Mouse (Mus musculus): ENCODE measurements around the gene Tmem219. TPM values are rescaled to one million over a fixed set of nuclear protein-coding genes. Genes with fewer than 3 reads are reported as not detected.

The Tmem219 gene
- polyA plus RNA-seq, 1 experiment = 83.6 TPM

DNA sequence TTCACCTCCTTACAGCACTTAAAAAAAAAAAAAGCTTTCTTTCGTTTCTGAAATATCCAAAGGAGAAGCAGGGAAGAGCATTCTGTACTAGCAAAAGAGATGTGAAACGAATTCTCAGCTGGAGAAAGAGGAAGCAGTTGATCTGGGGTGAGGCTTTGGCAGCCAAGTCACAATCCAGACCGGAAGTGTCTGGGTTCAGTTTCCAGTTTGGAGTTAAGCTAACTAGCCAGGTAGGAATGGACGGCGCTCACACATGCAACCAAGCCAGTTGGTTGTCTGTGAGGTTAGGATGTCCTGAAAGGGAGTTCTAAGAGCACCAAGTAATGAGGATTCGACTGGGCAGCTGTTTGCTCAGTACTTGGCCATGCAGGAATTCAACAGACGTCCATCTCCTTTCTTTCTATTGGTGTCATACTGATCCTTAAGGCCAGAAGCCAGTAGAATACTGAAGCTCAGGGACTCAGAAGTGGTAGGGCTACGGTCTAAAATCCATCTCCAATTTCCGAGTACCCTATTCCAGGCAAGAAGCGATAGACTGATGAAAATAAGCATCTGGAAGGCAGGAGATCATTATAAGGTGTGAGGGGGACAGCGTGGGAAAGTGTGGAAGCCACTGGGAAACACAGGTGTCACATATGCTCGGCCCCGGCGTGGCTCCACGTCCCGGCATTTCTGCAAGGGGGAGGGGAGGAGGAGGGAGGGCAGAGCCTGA lies 25.2 kb downstream of the Tmem219 start:
- H3K4me3 ChIP-seq (replicated peaks; ENCODE audit: extremely low read depth, low read depth, low read length) = peak overlapping the region; percentile 80

DNA sequence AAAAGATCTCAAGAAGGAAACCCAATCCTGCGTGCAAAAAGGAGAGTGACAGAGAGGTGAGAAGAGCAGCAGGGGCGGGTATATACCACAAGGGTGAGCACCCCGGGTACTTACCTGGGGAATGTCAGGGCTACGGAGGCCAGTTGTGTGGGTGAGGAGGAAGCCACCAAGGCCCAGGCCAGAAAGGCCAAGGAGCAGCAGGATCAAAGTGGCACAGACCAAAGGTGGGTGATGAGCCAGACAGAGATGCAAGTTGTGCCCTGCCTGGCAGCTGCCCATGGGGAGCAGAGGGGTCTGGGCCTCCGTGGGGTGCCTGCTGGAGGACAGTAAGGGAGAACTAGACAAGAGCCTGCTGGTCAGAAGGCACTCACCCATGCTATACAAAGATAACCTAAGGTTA lies 25.8 kb downstream of the Tmem219 start:
- no peak for DNase-seq
- WGBS = 83% methylated on average over 5 of the region's 5 CpGs
- TF ChIP-seq CTCF (IDR thresholded peaks at IDR 0.05; ENCODE audit: insufficient read depth, low read length) = no peak
- no peak for TF ChIP-seq POLR2A (IDR thresholded peaks at IDR 0.05; ENCODE audit: borderline replicate concordance, extremely low read depth, low read depth, low read length)

More for the DNA sequence above, 25.2 kb downstream of the Tmem219 start:
- peaks cover 11% of the 10 kb centered on the region for H3K4me1 ChIP-seq (ENCODE audit: control insufficient read depth, insufficient read depth, low read length)
- 6% methylated on average over 16 of the region's 16 CpGs for WGBS
- peak; percentile 40 for DNase-seq
- TF ChIP-seq POLR2A (IDR thresholded peaks at IDR 0.05; ENCODE audit: borderline replicate concordance, extremely low read depth, low read depth, low read length) = no peak
- TF ChIP-seq CTCF (IDR thresholded peaks at IDR 0.05; ENCODE audit: insufficient read depth, low read length) = no peak

DNA sequence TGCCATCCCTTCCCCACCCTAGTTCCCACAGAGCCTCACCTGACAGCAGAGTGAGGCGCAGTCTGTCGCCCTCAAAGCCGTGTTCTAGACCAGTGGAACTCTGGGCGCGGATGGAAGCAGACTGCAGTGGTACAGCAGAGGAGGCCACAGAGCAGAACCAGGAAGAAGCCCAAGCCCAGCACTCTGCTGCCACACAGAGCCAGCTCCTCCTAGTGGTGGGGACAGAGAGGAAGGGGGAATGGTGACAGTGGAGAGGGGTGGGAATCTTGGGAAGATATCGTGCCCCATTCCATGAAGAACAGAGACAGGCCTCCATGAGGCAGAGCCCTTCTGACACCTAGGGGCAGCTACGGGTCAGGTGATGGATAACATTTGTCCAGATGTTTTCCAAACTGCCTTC lies 33.9 kb downstream of the Tmem219 start:
- WGBS = 48% methylated on average over 7 of the region's 7 CpGs
- DNase-seq = no peak
- TF ChIP-seq CTCF (IDR thresholded peaks at IDR 0.05; ENCODE audit: insufficient read depth, low read length) (peak; percentile 80), POLR2A (IDR thresholded peaks at IDR 0.05; ENCODE audit: borderline replicate concordance, extremely low read depth, low read depth, low read length) (no peak)
- H3K4me1 ChIP-seq (ENCODE audit: control insufficient read depth, insufficient read depth, low read length) = peaks cover 13% of the 10 kb centered on the region
- no peak overlapping the region for H3K4me3 ChIP-seq (replicated peaks; ENCODE audit: extremely low read depth, low read depth, low read length)

More for the DNA sequence above, 25.8 kb downstream of the Tmem219 start:
- H3K4me3 ChIP-seq (replicated peaks; ENCODE audit: extremely low read depth, low read depth, low read length) = no peak overlapping the region
- H3K4me1 ChIP-seq (ENCODE audit: control insufficient read depth, insufficient read depth, low read length) = peaks cover 11% of the 10 kb centered on the region

DNA sequence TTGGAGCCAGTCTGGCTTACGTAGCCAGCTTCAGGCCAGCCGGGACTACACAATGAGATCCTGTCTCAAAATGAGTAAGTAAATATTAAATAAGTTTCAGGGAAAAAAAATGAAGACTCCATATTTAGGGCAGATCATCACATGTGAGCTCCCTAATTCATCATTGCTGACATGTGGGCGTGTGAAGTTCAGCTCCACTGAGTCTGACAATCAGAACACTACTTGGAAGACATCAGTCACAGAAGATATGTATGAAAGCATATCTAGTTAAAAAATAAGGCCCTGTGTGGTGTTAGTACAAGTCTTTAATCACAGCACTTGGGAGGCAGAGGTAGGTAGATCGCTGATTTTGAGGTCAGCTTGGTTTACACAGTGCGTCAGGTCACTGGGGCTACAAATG lies 35.4 kb downstream of the Tmem219 start:
- no peak for DNase-seq
- no peak overlapping the region for H3K4me3 ChIP-seq (replicated peaks; ENCODE audit: extremely low read depth, low read depth, low read length)
- WGBS = 72% methylated on average over 5 of the region's 5 CpGs
- H3K4me1 ChIP-seq (ENCODE audit: control insufficient read depth, insufficient read depth, low read length) = peaks cover 13% of the 10 kb centered on the region
- TF ChIP-seq CTCF (IDR thresholded peaks at IDR 0.05; ENCODE audit: insufficient read depth, low read length) = no peak
- TF ChIP-seq POLR2A (IDR thresholded peaks at IDR 0.05; ENCODE audit: borderline replicate concordance, extremely low read depth, low read depth, low read length) = no peak

DNA sequence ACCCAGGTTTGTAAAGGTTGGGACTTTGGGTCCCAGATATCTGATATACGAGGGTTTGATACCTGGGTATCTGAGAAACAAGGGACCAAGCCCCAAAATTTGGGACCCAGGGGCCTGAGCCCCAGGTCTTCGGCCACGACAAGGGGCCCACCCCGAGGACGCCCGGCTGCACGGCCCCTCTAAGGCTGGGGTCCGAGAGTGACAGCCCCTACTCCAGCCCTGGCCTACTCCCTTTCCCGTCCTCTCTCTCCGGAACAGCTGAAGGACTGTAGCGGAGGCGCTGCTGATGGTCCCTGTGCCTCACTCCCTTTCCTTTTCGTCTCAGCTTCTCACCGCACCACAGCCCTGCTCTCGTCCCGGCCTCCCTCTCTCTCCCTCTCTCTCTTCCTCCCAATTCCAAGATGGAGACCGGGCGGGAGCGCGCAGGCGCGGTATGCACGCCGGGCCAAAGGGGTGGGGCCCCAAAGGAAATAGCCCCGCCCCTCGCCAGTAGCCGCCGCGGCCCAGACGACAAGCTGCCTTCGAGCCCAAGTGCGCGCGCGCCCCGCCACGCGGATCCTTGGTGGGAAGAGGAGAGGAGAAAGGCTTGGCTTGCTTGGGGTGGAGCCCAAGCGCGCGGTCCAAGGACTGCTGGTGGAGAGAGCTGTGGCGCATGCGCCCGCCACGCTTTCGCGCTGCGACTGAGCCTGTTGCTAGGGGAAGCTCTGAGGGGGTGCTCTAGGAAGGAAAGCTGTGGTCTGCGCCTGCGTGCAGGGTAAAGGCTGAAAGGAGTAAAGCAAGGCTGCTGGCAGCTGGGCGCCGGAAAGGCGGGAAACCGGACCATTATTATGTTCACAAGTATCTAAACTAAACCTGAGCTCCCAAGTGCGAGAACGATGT lies 38.2 kb downstream of the Tmem219 start, which contains the start of gene Taok2:
TSS of gene Taok2 (minus strand) at position 418 of the 879 bp plus-strand sequence.
- peak; percentile 96 for DNase-seq
- H3K4me1 ChIP-seq (ENCODE audit: control insufficient read depth, insufficient read depth, low read length) = peaks cover 23% of the 10 kb centered on the region
- 1% methylated on average over 56 of the region's 56 CpGs for WGBS
- TF ChIP-seq CTCF (IDR thresholded peaks at IDR 0.05; ENCODE audit: insufficient read depth, low read length) = no peak
- peak; percentile 99 for TF ChIP-seq POLR2A (IDR thresholded peaks at IDR 0.05; ENCODE audit: borderline replicate concordance, extremely low read depth, low read depth, low read length)
- peak within 1 kb of the TSS; percentile 85 for H3K4me3 ChIP-seq (replicated peaks; ENCODE audit: extremely low read depth, low read depth, low read length)

DNA sequence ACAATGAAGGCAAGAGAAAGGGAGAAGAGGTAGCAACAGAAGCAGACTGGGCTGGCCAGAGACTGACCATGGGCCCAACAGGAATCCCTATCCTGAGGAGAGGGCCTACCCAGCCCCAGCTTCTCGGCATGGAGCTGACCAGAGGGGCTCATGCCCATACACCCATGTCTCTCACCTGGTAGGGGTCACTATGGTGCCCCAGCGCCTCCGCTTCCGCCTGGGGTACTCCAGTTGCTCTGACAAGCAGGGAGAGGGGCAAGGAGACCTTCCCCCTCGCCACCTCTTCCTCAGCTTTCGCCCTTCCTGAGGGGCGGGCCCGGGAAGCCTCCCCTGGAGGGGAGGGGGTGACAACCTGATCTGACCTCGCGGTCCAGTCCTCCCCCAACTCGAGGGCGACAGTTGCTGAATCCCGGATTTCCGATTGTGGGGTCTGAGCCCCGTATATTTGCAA lies 39.0 kb downstream of the Tmem219 start:
- TF ChIP-seq POLR2A (IDR thresholded peaks at IDR 0.05; ENCODE audit: borderline replicate concordance, extremely low read depth, low read depth, low read length) = peak; percentile 6; the same call in 1 of the 2 replicates
- no peak for TF ChIP-seq CTCF (IDR thresholded peaks at IDR 0.05; ENCODE audit: insufficient read depth, low read length)
- DNase-seq = no peak
- peak overlapping the region; percentile 85 for H3K4me3 ChIP-seq (replicated peaks; ENCODE audit: extremely low read depth, low read depth, low read length)
- H3K4me1 ChIP-seq (ENCODE audit: control insufficient read depth, insufficient read depth, low read length) = peaks cover 18% of the 10 kb centered on the region
- WGBS = 0% methylated on average over 15 of the region's 15 CpGs

DNA sequence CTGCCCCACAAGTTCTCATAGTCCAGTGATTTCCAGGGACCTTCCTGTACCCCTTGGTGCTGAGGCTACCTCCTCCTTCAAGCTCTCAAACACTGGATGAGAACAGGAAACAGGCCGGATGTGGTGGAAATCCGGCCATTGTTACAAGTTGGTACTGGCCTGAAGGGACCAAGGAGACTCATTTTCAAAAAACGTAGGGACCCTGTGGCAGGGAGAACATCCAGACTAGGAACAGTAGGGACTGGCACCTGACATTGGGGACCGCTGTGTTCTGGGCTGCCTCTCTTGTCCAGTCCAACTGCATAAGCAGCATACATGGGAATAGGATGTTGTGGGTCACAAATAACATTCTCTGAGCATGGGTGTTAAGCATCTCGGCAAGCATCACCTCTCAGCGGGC lies 41.7 kb downstream of the Tmem219 start:
- Histone ChIP-seq H3K4me3 (replicated peaks; ENCODE audit: extremely low read depth, low read depth, low read length) (peak overlapping the region; percentile 36), H3K4me1 (ENCODE audit: control insufficient read depth, insufficient read depth, low read length) (peaks cover 20% of the 10 kb centered on the region)
- WGBS = 45% methylated on average over 6 of the region's 6 CpGs
- TF ChIP-seq POLR2A (IDR thresholded peaks at IDR 0.05; ENCODE audit: borderline replicate concordance, extremely low read depth, low read depth, low read length) = peak; percentile 62; the same call in 1 of the 2 replicates
- no peak for TF ChIP-seq CTCF (IDR thresholded peaks at IDR 0.05; ENCODE audit: insufficient read depth, low read length)
- no peak for DNase-seq

DNA sequence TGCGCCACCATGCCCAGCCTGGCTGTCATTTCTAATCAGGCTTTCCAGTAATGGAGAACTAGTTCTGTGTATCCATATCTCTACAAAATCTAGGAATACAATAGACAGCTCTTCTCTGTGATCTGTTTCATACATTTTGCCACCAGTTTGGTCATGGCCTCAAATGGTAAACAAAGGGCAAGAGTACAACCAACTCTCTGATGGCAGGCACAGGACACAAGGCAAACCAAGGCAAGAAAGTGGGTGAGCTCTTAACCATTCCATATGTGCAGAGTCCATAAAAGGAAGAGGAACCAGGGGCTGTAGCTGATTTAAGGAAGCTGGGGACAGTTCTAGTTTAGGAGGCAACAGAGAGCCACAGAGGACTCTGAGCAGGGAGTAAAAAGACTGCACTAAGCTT lies 45.5 kb downstream of the Tmem219 start:
- no peak overlapping the region for H3K4me3 ChIP-seq (replicated peaks; ENCODE audit: extremely low read depth, low read depth, low read length)
- DNase-seq = no peak
- no peak for TF ChIP-seq CTCF (IDR thresholded peaks at IDR 0.05; ENCODE audit: insufficient read depth, low read length)
- no peak for TF ChIP-seq POLR2A (IDR thresholded peaks at IDR 0.05; ENCODE audit: borderline replicate concordance, extremely low read depth, low read depth, low read length)
- 100% methylated on average over 1 of the region's 1 CpGs for WGBS
- peaks cover 17% of the 10 kb centered on the region for H3K4me1 ChIP-seq (ENCODE audit: control insufficient read depth, insufficient read depth, low read length)

DNA sequence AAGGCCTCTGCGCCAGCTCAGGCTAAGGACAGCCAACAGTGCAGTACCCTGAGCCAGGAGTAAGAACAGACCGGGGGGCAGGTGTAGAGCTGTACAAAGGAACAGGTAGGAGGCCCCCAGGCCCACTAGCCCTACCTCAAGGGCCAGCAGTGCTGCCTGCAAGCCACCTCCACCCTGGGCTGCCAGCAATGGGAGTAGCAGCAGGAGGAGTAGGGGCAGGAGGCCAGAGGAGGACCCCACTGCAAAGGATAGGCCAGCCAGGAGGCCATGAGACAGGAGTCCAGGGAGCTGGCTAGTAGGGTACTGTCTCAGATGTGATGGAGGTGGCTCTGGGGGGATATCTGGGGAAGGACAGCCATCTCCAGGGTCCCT lies 52.2 kb downstream of the Tmem219 start:
- TF ChIP-seq POLR2A (IDR thresholded peaks at IDR 0.05; ENCODE audit: borderline replicate concordance, extremely low read depth, low read depth, low read length) (no peak), CTCF (IDR thresholded peaks at IDR 0.05; ENCODE audit: insufficient read depth, low read length) (no peak)
- Histone ChIP-seq H3K4me1 (ENCODE audit: control insufficient read depth, insufficient read depth, low read length) (peaks cover 4% of the 10 kb centered on the region; the same call in 1 of the 2 replicates), H3K4me3 (replicated peaks; ENCODE audit: extremely low read depth, low read depth, low read length) (no peak overlapping the region)
- no peak for DNase-seq
- WGBS = 87% methylated on average over 2 of the region's 2 CpGs
